Mouse (Mus musculus): ENCODE results near the gene Aqp6.

Aqp6 gene

DNA sequence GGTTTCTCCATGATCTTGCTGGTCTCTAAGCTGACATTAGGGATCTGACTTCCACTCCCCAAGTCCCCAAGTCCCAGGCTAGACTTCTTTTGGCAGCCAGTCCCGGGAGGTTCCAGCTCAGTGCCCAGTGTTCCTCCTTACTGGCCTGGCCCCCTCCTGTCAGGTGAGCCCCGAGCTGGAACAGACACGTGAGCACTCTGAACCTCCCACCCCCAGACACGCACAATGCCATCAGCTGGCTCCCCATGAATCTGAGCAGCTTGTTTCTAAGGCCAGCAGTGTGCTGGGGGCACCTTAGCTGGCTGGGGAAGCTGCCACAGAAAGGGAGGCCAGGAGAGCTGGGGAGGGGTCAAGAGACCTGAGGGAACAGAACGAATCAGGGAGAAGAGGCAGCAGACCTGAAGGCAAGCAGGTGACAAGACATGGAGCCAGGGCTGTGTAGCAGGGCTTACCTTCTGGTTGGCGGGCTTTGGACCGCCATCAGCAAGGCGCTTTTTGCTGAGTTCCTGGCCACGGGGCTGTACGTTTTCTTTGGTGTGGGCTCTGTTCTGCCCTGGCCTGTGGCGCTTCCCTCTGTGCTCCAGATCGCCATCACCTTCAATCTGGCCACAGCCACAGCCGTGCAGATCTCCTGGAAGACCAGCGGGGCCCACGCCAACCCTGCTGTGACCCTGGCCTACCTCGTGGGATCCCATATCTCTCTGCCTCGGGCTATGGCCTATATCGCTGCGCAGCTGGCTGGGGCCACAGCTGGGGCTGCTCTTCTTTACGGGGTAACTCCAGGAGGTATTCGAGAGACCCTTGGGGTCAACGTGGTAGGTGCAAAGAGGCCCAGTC is at the start of gene Aqp6:
Gene Aqp6 (plus strand): TSS at position 415 of the 837 bp plus-strand sequence.
- DNase-seq (ENCODE audit: low read depth, low spot score): no peak

DNA sequence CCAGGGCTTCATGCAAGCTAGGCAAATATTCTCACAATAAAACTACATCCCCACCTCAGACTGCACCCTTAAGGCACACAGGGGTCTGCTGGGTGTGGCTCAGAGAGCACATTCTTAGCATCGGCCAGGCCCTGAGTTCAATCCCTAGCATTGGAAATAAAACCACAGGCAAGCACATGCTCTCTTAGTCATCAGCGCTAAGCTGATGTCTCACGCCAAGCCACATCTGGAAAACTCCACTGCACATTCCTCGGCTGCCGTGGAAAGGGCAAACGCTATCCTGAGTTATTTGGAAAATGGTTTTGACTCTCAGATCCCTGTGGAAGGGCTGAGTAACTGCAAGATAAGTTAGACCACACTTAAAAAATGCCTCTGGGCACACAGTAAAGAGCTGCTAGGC is 47.4 kb upstream of the Aqp6 start:
- no peak for DNase-seq (ENCODE audit: low read depth, low spot score)

GRCm38 (mm10) chr15:99558947-99559346 is 42.3 kb upstream of the Aqp6 start:
- no peak for DNase-seq (ENCODE audit: low read depth, low spot score)

- DNase-seq (ENCODE audit: low read depth, low spot score): no peak
Measured at GRCm38 (mm10) chr15:99560246-99560645, 41.0 kb upstream of the Aqp6 start.

- no peak for DNase-seq (ENCODE audit: low read depth, low spot score)
Measured at GRCm38 (mm10) chr15:99567371-99567770, 33.8 kb upstream of the Aqp6 start.

DNA sequence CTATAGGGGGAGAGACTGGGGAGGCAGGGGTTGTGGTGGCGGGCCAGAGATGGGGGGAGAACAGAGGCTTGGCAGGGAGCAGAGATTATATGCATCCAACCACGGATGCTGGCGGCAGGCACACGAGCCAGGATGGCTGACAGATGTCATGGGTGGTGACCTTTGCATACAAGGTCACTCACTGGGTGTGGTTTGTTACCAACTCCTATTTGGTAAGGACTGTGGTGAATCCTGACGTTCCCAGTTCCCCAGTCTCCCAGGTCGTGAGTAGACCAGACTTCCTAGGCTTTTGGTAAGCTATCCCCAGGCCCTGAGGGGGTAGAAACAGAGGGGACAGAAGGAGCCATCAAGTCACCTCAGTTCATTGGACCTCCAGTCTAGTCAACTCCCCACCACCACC is 32.5 kb upstream of the Aqp6 start:
- no peak for DNase-seq (ENCODE audit: low read depth, low spot score)

DNA sequence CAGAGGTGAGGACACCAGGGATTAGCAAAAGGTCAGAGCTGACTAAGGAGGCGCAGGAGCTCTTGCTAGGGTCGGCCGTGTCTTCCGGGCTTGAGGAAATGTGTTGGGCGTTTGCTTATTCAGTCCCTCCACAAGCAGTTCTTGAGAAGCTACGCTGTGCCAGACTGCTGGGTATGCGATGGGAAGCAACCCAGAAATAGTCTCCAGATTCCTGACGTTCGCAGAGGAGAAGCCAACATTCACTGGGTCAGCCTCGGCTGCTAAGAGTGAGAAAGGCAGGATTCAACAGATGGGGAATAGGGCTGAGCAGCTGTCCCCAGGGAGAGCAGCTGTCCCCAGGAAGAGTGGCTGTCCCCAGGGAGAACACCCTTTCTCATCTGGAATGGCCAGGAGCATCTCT is 32.1 kb upstream of the Aqp6 start:
- no peak for DNase-seq (ENCODE audit: low read depth, low spot score)

GRCm38 (mm10) chr15:99578802-99579485 is 22.3 kb upstream of the Aqp6 start, which contains the start of gene Aqp2:
Gene Aqp2 (plus strand): TSS chr15:99579055.
- DNase-seq (ENCODE audit: low read depth, low spot score): no peak

DNA sequence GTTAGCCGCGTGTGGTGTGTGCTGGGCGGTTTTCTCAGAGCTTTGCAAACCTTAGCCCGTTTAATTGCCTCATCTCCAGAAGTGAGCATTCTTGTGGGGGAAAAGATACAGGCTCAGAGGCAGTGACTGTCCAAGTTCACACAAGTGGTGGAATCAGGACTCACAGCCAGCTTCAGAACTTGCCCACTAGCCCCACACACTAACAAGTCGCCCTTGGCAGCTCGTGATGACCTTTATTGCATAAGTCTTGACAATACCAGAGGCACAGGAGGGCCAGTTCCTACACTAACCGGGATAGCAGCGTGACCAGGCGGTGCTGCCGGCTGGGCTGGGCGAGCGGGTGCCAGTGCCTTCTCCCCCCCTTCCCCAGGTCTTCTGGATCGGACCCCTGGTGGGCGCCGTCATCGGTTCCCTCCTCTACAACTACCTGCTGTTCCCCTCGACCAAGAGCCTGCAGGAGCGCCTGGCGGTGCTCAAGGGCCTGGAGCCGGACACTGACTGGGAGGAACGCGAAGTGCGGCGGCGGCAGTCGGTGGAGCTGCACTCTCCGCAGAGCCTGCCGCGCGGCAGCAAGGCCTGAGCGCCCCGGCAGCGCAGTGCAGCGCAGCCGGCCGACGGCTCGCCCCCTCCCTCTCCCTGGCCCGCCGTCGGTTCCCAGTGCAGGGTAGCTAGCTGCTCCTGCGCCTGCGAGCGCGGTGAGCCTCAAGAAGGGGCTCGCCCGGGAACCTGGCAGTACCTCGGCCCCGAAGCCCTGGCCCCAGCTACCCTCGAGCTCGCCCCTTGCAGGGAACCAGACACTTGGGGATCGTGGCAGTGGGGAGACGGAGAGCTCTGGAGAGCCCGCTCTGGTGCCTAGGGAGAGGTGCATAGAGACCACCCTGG is 17.5 kb upstream of the Aqp6 start:
- DNase-seq (ENCODE audit: low read depth, low spot score): no peak

- no peak for DNase-seq (ENCODE audit: low read depth, low spot score)
Measured at GRCm38 (mm10) chr15:99584407-99585202, 16.6 kb upstream of the Aqp6 start.

DNA sequence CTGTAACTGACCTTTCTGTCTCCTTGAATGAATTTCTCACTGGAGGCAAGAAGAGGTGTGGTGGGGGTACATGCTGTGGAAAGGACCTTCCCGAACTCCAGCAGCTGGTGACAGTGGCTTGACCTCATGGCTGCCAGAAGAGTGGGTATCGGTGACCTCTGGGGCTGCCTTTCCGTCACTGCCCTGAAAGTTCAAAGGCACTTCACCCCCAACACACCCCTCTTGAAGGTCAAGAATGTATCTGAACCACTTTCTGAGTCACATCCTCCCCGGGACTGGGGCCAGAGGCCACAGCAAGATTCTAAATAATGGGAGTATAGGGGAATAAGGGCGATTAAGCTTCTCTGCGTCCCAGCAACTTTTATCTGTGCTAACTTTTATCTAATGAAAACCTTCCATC is 15.5 kb upstream of the Aqp6 start:
- no peak for DNase-seq (ENCODE audit: low read depth, low spot score)

GRCm38 (mm10) chr15:99586525-99586924 is 14.7 kb upstream of the Aqp6 start:
- DNase-seq (ENCODE audit: low read depth, low spot score): no peak

- DNase-seq (ENCODE audit: low read depth, low spot score): no peak
Measured at GRCm38 (mm10) chr15:99589237-99589636, 12.0 kb upstream of the Aqp6 start.

GRCm38 (mm10) chr15:99589704-99590103 is 11.5 kb upstream of the Aqp6 start:
- DNase-seq (ENCODE audit: low read depth, low spot score): no peak

DNA sequence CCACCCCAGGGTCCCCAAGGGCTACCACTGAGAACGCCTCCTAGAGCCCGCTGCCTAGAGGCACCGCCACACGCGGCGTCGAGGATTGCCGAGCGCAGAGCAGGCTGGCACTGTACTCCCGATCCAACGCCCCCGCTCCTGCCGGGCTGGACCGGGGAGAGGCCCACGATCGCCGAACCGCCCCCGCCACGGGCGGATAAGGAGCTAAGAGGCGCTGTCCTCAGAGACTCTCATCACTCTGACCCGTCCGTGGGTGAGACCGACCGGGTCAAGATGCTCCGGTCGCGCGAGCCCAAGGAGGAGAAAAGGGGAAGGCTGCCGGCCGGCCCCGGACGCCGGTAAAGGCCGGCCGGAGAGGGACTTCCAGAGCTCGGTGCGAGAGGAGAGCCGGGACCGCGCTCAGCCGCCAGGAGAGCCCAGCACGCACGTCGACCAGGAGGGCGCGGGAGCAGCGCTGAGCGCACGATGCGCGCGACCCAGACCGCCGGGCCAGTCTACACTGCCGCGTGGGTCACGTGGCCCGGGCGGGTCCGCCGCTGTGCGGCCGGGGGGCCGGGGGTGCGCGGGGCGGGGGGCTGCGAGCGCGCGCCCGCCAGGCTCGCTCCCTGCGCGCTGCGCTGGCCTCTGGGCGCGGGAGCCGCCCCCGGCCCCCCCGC is 10.6 kb upstream of the Aqp6 start, which contains the start of gene Aqp5:
Gene Aqp5 (plus strand): TSS at position 354 of the 656 bp plus-strand sequence.
- DNase-seq (ENCODE audit: low read depth, low spot score): no peak

DNA sequence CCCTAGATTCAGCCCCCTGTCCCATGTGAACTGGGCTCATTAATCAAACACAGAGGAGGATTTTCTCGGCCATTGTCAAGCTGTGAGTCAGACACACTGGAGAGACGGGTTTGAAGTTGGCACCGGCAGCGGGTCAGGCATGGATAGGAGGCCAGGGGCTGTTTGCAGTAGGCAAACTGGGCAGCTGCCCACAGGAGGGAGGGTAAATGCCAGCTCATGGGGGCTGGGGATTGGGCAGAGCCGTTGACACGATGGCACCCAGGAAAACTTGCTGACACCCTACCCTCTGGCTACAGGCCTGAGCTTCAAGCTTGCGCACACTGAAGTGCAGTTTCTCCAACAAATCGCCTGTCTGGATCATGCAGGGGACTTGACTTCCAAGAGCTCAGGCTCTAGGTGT is 9.0 kb upstream of the Aqp6 start:
- DNase-seq (ENCODE audit: low read depth, low spot score): no peak

GRCm38 (mm10) chr15:99592877-99593276 is 8.3 kb upstream of the Aqp6 start:
- DNase-seq (ENCODE audit: low read depth, low spot score): no peak

- DNase-seq (ENCODE audit: low read depth, low spot score): no peak
Measured at GRCm38 (mm10) chr15:99594951-99595350, 6.2 kb upstream of the Aqp6 start.

DNA sequence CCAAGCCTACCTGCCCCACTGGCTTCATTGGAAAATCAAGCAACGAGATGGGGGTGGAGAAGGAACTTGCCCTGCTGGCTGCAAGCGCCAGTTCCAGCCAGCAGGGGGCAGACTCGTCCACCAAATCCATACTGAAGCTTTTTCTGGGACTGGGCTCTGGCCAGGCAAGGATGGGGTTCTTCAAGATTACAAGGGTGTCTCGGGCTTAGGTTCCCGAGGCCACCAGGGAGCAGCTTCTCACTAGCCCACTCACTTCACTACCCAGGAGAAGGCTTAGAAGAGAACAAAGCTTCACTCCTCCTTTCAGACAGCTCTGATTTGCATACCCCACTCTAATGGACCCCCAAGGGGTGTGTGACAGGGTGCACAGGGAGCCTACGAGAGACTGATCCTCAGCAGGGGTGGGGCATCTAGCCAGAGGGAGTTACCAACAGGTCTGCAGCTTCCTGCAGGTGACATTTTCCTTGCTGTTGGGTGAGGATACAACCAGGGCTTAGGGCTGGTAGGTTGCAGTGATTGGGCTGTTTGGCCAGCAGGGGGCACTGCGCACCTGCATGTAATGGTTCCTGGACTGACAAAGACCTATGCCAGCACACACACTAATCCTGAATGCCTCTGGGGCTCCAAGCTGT is 5.0 kb upstream of the Aqp6 start:
- DNase-seq (ENCODE audit: low read depth, low spot score): peak; percentile 82

- no peak for DNase-seq (ENCODE audit: low read depth, low spot score)
Measured at GRCm38 (mm10) chr15:99596841-99597240, 4.4 kb upstream of the Aqp6 start.

Data from CD4-positive, CD25-positive, alpha-beta regulatory T cell, adult 2 months (primary cell).